ENCODE assay signal across 1 mouse cellular context in genomic region chr8:122444058-122444748, GRCm38 (mm10).
TF ChIP-seq lines count a peak whose summit lies in the region.

No protein-coding gene starts in this region.

TF ChIP-seq in C2C12, 6 proteins besides CTCF, POLR2A, EP300 and RAD21:
- TF ChIP-seq FOSL1 (IDR thresholded peaks at IDR 0.05; ENCODE audit: insufficient read depth, low read length, poor library complexity, severe bottlenecking) (no peak), CEBPB (IDR thresholded peaks at IDR 0.05; ENCODE audit: low read depth) (no peak), MAX (IDR thresholded peaks at IDR 0.05) (no peak), USF1 (IDR thresholded peaks at IDR 0.05; ENCODE audit: low read depth) (no peak), MYOD1 (IDR thresholded peaks at IDR 0.05; ENCODE audit: control insufficient read depth, insufficient read length, low read depth) (no peak), MYOG (IDR thresholded peaks at IDR 0.05; ENCODE audit: control insufficient read depth, extremely low read depth, insufficient read length) (no peak)
